Mouse (Mus musculus) lung, embryonic 14.5 days (tissue): Measurements from ENCODE around the gene Rrh. TPM values are rescaled to one million over a fixed set of nuclear protein-coding genes. Genes with fewer than 3 reads are reported as not detected.
"Not testable (repeated sequence)": the region's sequence is repeated elsewhere in the genome, so short reads cannot be mapped to it uniquely, and the experiment has no call there.

Source experiments
- ATAC-seq: fragments of 200-750 bp; cut with Nextera tagmentation; 2 replicates; pipeline ENCODE4 v1.8.0; 2017; ENCODE audit warnings: mild to moderate bottlenecking, moderate TSS enrichment, moderate library complexity; ENCODE audit not compliant: insufficient read depth
- DNase-seq: peaks from one replicate; pipeline ENCODE4 v3.0.0-alpha.2; 2015
- H3K27ac ChIP-seq: fragments of 300-500 bp; sonication (generic); 2 replicates; pipeline ENCODE4 v1.5.1; 2014; ENCODE audit warnings: low read depth, mild to moderate bottlenecking, moderate library complexity
- H3K27me3 ChIP-seq: fragments of 300-500 bp; sonication (generic); 2 replicates; pipeline ENCODE4 v1.6.1; 2014; ENCODE audit warnings: low read length, control low read depth; ENCODE audit not compliant: insufficient read depth
- H3K36me3 ChIP-seq: fragments of 300-500 bp; sonication (generic); 2 replicates; pipeline ENCODE4 v1.6.1; 2014; ENCODE audit warnings: control low read depth; ENCODE audit not compliant: insufficient read depth
- H3K4me1 ChIP-seq: fragments of 300-500 bp; sonication (generic); 2 replicates; pipeline ENCODE4 v1.6.1; 2014; ENCODE audit warnings: antibody characterized with exemption, control low read depth; ENCODE audit not compliant: insufficient read depth
- H3K4me2 ChIP-seq: fragments of 300-500 bp; sonication (generic); 2 replicates; pipeline ENCODE4 v1.6.1; 2014; ENCODE audit warnings: mild to moderate bottlenecking
- H3K4me3 ChIP-seq: fragments of 300-500 bp; sonication (generic); 2 replicates; pipeline ENCODE4 v1.5.1; 2014; ENCODE audit warnings: low read depth, low read length
- H3K9ac ChIP-seq: fragments of 300-500 bp; sonication (generic); 2 replicates; pipeline ENCODE4 v1.6.1; 2014
- H3K9me3 ChIP-seq: fragments of 300-500 bp; sonication (generic); 2 replicates; pipeline ENCODE4 v1.6.1; 2016; ENCODE audit warnings: low read depth, low read length, control low read depth
- CTCF ChIP-seq: IDR thresholded peaks from 2 replicates; pipeline ENCODE4 v1.5.1; 2016; ENCODE audit warnings: antibody characterized with exemption, low read depth
- WGBS: fragments of 180-500 bp; shearing (Covaris S2); extraction: QIAGEN DNeasy Blood & Tissue Kit; methylation state at CpG from one replicate; pipeline ENCODE4 v1.1.7; 2014; 5-methylcytosine and 5-hydroxymethylcytosine counted together
- polyA plus RNA-seq: library from polyadenylated mRNA; unstranded; fragments of >200 nt; fragmentation: Nextera tagmentation; extraction: Ambion mirVana; gene quantifications from 2 replicates; pipeline ENCODE4 v1.2.1, GENCODE M21; 2014

Rrh gene
- polyA plus RNA-seq, 1 experiment from 2014 or later, result 0.13 TPM

- Histone ChIP-seq H3K4me3 (no peak overlapping the region), H3K9me3 (no peaks in the 10 kb centered on the region), H3K27me3 (no peaks in the 10 kb centered on the region), H3K4me1 (no peaks in the 10 kb centered on the region), H3K9ac (no peak overlapping the region), H3K27ac (no peak overlapping the region), H3K4me2 (no peak overlapping the region), H3K36me3 (no peaks in the 10 kb centered on the region)
- no peak for DNase-seq
- no peak for TF ChIP-seq CTCF
- 82% methylated on average over 5 of the region's 5 CpGs for WGBS
- ATAC-seq, result no peak
Measured at GRCm38 (mm10) chr3:129793801-129794200, 28.6 kb downstream of the Rrh start.

- no peaks in the 10 kb centered on the region for H3K36me3 ChIP-seq
- H3K4me3 ChIP-seq, result no peak overlapping the region
- 90% methylated on average over 3 of the region's 3 CpGs for WGBS
Measured at GRCm38 (mm10) chr3:129782746-129783145, 39.6 kb downstream of the Rrh start.

DNA sequence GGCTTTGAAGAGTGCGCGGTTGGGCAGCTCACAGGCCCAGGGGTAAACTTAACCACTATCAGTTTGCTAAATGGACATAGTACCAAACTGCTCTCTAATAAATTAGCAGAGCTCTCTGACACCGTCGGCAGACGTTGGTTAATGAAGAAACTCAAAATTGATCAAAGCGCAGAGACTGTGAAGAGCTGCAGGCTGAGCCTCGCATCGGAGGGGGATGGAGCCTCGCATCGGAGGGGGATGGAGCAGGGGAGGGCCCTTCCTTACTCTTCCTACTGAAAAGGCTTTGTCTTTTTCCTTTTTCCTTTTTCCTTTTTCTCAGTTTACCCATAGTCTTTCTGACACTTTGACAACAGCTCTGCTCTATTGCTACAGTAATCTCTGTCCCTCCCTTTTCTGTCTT lies 41.0 kb downstream of the Rrh start:
- Histone ChIP-seq H3K9ac (no peak overlapping the region), H3K27me3 (no peaks in the 10 kb centered on the region), H3K4me1 (no peaks in the 10 kb centered on the region), H3K9me3 (no peaks in the 10 kb centered on the region), H3K36me3 (no peaks in the 10 kb centered on the region), H3K4me2 (no peak overlapping the region), H3K4me3 (no peak overlapping the region), H3K27ac (no peak overlapping the region)
- 40% methylated on average over 10 of the region's 10 CpGs for WGBS
- DNase-seq, result no peak
- ATAC-seq, result no peak
- no peak for TF ChIP-seq CTCF

More at GRCm38 (mm10) chr3:129782746-129783145, 39.6 kb downstream of the Rrh start:
- Histone ChIP-seq H3K9me3 (no peaks in the 10 kb centered on the region), H3K27me3 (no peaks in the 10 kb centered on the region), H3K9ac (no peak overlapping the region), H3K27ac (no peak overlapping the region), H3K4me1 (no peaks in the 10 kb centered on the region), H3K4me2 (no peak overlapping the region)
- ATAC-seq (no peak), DNase-seq (no peak)
- no peak; the same call in 1 of the 2 replicates for TF ChIP-seq CTCF

- no peak overlapping the region for H3K4me3 ChIP-seq
- DNase-seq (no peak), ATAC-seq (no peak)
- H3K4me1 ChIP-seq, result no peaks in the 10 kb centered on the region
- WGBS, result 79% methylated on average over 6 of the region's 6 CpGs
- TF ChIP-seq CTCF, result no peak
- H3K36me3 ChIP-seq, result no peaks in the 10 kb centered on the region
- no peaks in the 10 kb centered on the region for H3K9me3 ChIP-seq
- H3K27ac ChIP-seq, result no peak overlapping the region
- H3K4me2 ChIP-seq, result no peak overlapping the region
- no peak overlapping the region for H3K9ac ChIP-seq
- H3K27me3 ChIP-seq, result no peaks in the 10 kb centered on the region
Measured at GRCm38 (mm10) chr3:129771210-129771609, 51.2 kb downstream of the Rrh start.

- TF ChIP-seq CTCF, result no peak
Measured at GRCm38 (mm10) chr3:129766971-129767794, 55.2 kb downstream of the Rrh start.

DNA sequence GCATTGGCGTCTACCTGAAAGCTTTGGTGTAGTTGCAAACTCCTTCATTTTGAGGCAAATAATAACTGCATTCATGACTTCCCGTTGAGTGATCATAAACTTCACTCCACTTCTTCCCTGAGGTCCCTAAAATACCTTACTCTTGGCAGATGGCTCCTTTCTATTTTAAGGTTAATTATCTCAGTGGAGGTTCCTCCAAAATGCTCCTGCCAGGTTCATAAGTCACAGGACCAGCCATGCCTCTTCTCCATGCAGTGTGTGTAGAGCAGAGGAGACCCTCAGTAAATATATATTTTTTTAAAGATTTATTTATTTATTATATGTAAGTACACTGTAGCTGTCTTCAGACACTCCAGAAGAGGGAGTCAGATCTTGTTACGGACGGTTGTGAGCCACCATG lies 56.3 kb downstream of the Rrh start:
- no peak for TF ChIP-seq CTCF
- no peak overlapping the region for H3K4me2 ChIP-seq
- no peaks in the 10 kb centered on the region for H3K27me3 ChIP-seq
- 83% methylated on average over 4 of the region's 4 CpGs for WGBS
- ATAC-seq (no peak), DNase-seq (no peak)
- no peaks in the 10 kb centered on the region for H3K4me1 ChIP-seq
- no peak overlapping the region for H3K4me3 ChIP-seq
- H3K9me3 ChIP-seq, result no peaks in the 10 kb centered on the region
- no peak overlapping the region for H3K9ac ChIP-seq
- H3K36me3 ChIP-seq, result no peaks in the 10 kb centered on the region
- no peak overlapping the region for H3K27ac ChIP-seq

More at GRCm38 (mm10) chr3:129766971-129767794, 55.2 kb downstream of the Rrh start:
- no peak for DNase-seq
- Histone ChIP-seq H3K9ac (no peak overlapping the region), H3K9me3 (no peaks in the 10 kb centered on the region), H3K36me3 (no peaks in the 10 kb centered on the region), H3K27ac (no peak overlapping the region), H3K4me1 (no peaks in the 10 kb centered on the region), H3K4me2 (no peak overlapping the region), H3K27me3 (no peaks in the 10 kb centered on the region), H3K4me3 (no peak overlapping the region)
- ATAC-seq, result no peak
- WGBS, result 83% methylated on average over 10 of the region's 10 CpGs

GRCm38 (mm10) chr3:129757599-129757998 lies 64.8 kb downstream of the Rrh start:
- H3K9ac ChIP-seq, DNase-seq, H3K4me3 ChIP-seq, H3K4me1 ChIP-seq, H3K27me3 ChIP-seq, H3K27ac ChIP-seq, H3K9me3 ChIP-seq, ATAC-seq, H3K36me3 ChIP-seq, H3K4me2 ChIP-seq: not testable (repeated sequence)
- 95% methylated on average over 1 of the region's 1 CpGs for WGBS
